Mouse (Mus musculus): ENCODE measurements at regions not wholly inside any gene's neighbourhood (a gene's known extent, or its start where the extent isn't known, plus 50 kb on each side); places are given as distances from the start of the nearest gene placed in this dataset.
A peak's percentile ranks its signal among the peaks of the same experiment; 100 is the strongest.

GRCm38 (mm10) chr12:25795092-25795491 is 620.0 kb downstream of the Rnf144a start:
- Histone ChIP-seq H3K4me3 (ENCODE audit: low read depth, low read length) (no peak overlapping the region), H3K9me3 (ENCODE audit: low read length) (no peaks in the 10 kb centered on the region), H3K27me3 (replicated peaks; ENCODE audit: insufficient read depth, low read length) (no peaks in the 10 kb centered on the region), H3K4me1 (ENCODE audit: insufficient read depth, low read depth, low read length) (peaks cover 2% of the 10 kb centered on the region; the same call in 1 of the 2 replicates), H3K4me2 (replicated peaks; ENCODE audit: low read depth, low read length) (no peak overlapping the region), H3K9ac (replicated peaks; ENCODE audit: low read depth) (no peak overlapping the region), H3K36me3 (ENCODE audit: insufficient read depth, low read length) (no peaks in the 10 kb centered on the region), H3K27ac (ENCODE audit: low read length) (no peak overlapping the region)
- 33% methylated on average over 2 of the region's 2 CpGs for WGBS
- TF ChIP-seq CTCF (IDR thresholded peaks at IDR 0.05) (no peak), EP300 (IDR thresholded peaks at IDR 0.05) (no peak)
- ATAC-seq: peak; percentile 31
- DNase-seq (ENCODE audit: low spot score): peak; percentile 43

- Histone ChIP-seq H3K4me3 (ENCODE audit: low read depth, low read length) (no peak overlapping the region), H3K27me3 (replicated peaks; ENCODE audit: insufficient read depth, low read length) (no peaks in the 10 kb centered on the region), H3K36me3 (ENCODE audit: insufficient read depth, low read length) (no peaks in the 10 kb centered on the region), H3K9ac (replicated peaks; ENCODE audit: low read depth) (no peak overlapping the region), H3K4me1 (ENCODE audit: insufficient read depth, low read depth, low read length) (peaks cover 2% of the 10 kb centered on the region; the same call in 1 of the 2 replicates), H3K27ac (ENCODE audit: low read length) (no peak overlapping the region), H3K9me3 (ENCODE audit: low read length) (no peaks in the 10 kb centered on the region), H3K4me2 (replicated peaks; ENCODE audit: low read depth, low read length) (no peak overlapping the region)
- DNase-seq (ENCODE audit: low spot score) (no peak), ATAC-seq (no peak)
- TF ChIP-seq EP300 (IDR thresholded peaks at IDR 0.05): no peak
- TF ChIP-seq CTCF (IDR thresholded peaks at IDR 0.05): no peak
- 22% methylated on average over 2 of the region's 2 CpGs for WGBS
These were observed 620.5 kb downstream of the Rnf144a start for GRCm38 (mm10) chr12:25794571-25794970.

- Histone ChIP-seq H3K4me1 (ENCODE audit: insufficient read depth, low read depth, low read length) (peaks cover 2% of the 10 kb centered on the region; the same call in 1 of the 2 replicates), H3K36me3 (ENCODE audit: insufficient read depth, low read length) (no peaks in the 10 kb centered on the region), H3K9me3 (ENCODE audit: low read length) (no peaks in the 10 kb centered on the region), H3K27ac (ENCODE audit: low read length) (no peak overlapping the region), H3K9ac (replicated peaks; ENCODE audit: low read depth) (no peak overlapping the region), H3K27me3 (replicated peaks; ENCODE audit: insufficient read depth, low read length) (no peaks in the 10 kb centered on the region), H3K4me3 (ENCODE audit: low read depth, low read length) (no peak overlapping the region), H3K4me2 (replicated peaks; ENCODE audit: low read depth, low read length) (no peak overlapping the region)
- DNase-seq (ENCODE audit: low spot score) (peak; percentile 44), ATAC-seq (no peak)
- TF ChIP-seq CTCF (IDR thresholded peaks at IDR 0.05) (no peak), EP300 (IDR thresholded peaks at IDR 0.05) (no peak)
- 67% methylated on average over 2 of the region's 2 CpGs for WGBS
These were observed 622.4 kb downstream of the Rnf144a start for GRCm38 (mm10) chr12:25792571-25793075.

DNA sequence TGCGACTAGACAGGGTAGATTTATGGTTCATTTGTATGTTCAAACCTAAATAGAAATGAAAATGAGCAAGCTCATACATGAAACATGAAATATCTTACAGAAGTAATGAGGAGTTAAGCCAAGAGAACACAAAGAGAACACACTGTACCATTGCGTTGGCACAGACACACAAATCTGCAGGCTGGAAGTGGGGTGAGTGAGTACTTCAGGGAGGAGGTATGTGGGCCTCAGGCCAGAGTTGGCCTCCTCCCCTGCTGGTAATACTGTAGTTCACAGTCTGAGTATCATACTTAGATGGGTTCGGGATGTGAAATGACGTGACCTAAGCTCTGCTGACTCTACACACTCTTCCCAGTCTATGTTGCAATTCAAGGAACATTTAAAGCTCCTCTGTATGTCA is 624.1 kb downstream of the Rnf144a start:
- Histone ChIP-seq H3K9me3 (ENCODE audit: low read length) (no peaks in the 10 kb centered on the region), H3K27me3 (replicated peaks; ENCODE audit: insufficient read depth, low read length) (no peaks in the 10 kb centered on the region), H3K36me3 (ENCODE audit: insufficient read depth, low read length) (no peaks in the 10 kb centered on the region), H3K4me2 (replicated peaks; ENCODE audit: low read depth, low read length) (no peak overlapping the region), H3K4me1 (ENCODE audit: insufficient read depth, low read depth, low read length) (peaks cover 2% of the 10 kb centered on the region; the same call in 1 of the 2 replicates), H3K4me3 (ENCODE audit: low read depth, low read length) (no peak overlapping the region), H3K9ac (replicated peaks; ENCODE audit: low read depth) (no peak overlapping the region), H3K27ac (ENCODE audit: low read length) (peak overlapping the region; percentile 68)
- WGBS: 46% methylated on average over 4 of the region's 4 CpGs
- DNase-seq (ENCODE audit: low spot score) (peak; percentile 89), ATAC-seq (peak; percentile 94)
- TF ChIP-seq EP300 (IDR thresholded peaks at IDR 0.05) (peak; percentile 98), CTCF (IDR thresholded peaks at IDR 0.05) (peak; percentile 44)

DNA sequence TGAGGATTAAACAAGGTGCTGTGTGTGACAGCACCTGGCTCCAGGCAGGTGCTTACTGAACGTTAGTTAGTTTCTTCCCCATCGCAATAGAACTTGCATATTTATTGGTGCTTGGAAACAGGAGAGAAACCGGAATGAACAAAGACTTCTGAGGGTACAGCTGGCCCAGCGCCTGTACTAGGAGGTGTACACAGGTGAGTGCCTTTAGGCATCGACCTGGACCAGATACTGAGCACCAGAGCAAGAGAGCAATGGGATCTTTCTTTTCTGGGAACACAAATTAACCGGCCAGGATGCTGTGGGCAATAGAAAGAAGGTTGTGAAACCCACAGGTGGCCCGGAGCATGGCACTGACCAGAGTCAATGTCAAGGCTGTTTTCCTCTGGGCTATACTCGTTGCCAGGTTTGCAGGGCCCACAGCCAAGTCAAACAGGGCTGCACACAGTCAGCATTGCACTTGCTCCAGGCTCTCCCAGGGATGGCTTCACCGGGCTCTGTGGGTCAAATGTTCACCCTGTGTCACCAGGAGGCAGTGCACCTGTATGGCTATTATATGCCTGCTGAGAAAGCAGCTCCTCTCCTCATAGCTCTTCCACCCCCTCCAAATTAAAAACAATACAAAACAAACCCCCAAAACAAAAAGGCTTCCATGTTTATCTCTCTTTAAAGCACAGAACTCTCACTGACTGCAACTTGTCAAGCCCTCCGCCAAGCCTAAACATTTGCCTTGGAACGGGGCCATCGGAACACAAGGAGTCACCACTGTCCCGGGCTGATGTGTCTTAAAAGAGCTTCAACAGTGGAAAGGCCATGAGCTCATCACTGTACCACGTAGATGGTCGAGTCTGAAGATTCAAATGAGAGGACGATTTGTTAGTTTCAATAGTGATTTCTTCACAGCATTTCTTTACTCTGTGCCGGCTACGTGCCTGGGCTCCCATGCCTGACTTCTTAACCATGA is 629.1 kb downstream of the Rnf144a start:
- no peak overlapping the region for H3K4me2 ChIP-seq (replicated peaks; ENCODE audit: low read depth, low read length)
- peak; percentile 58 for DNase-seq (ENCODE audit: low spot score)
- no peaks in the 10 kb centered on the region; the same call in 1 of the 2 replicates for H3K4me1 ChIP-seq (ENCODE audit: insufficient read depth, low read depth, low read length)
- no peak; the same call in 1 of the 2 replicates for TF ChIP-seq CTCF (IDR thresholded peaks at IDR 0.05)
- TF ChIP-seq EP300 (IDR thresholded peaks at IDR 0.05): no peak
- peak; percentile 72 for ATAC-seq
- H3K36me3 ChIP-seq (ENCODE audit: insufficient read depth, low read length): no peaks in the 10 kb centered on the region
- H3K27me3 ChIP-seq (replicated peaks; ENCODE audit: insufficient read depth, low read length): no peaks in the 10 kb centered on the region
- H3K9ac ChIP-seq (replicated peaks; ENCODE audit: low read depth): no peak overlapping the region
- WGBS: 44% methylated on average over 18 of the region's 18 CpGs
- no peak overlapping the region for H3K4me3 ChIP-seq (ENCODE audit: low read depth, low read length)
- H3K27ac ChIP-seq (ENCODE audit: low read length): no peak overlapping the region
- no peaks in the 10 kb centered on the region for H3K9me3 ChIP-seq (ENCODE audit: low read length)

DNA sequence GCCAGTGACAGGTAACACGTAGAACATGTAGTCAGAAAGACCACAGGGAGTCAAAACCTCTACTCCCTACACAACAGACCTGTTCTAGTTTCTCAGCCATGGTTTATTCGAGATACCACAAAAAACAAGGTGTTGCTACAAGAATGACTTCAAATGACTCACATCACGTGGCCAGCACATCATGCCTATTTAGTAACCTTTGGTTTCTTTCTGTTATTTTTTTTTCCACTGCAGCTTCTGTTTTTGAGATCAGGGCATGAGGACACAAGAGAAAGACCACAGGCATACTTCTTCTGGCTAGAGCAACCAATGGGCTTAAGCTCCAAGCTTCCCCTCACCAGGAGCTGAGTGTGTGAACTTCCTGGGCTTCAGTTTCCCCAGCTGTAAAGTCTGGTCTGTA is 630.7 kb downstream of the Rnf144a start:
- WGBS: 81% methylated on average over 3 of the region's 3 CpGs
- ATAC-seq (no peak), DNase-seq (ENCODE audit: low spot score) (no peak)
- no peaks in the 10 kb centered on the region for H3K27me3 ChIP-seq (replicated peaks; ENCODE audit: insufficient read depth, low read length)
- no peaks in the 10 kb centered on the region for H3K9me3 ChIP-seq (ENCODE audit: low read length)
- no peak overlapping the region for H3K9ac ChIP-seq (replicated peaks; ENCODE audit: low read depth)
- H3K27ac ChIP-seq (ENCODE audit: low read length): no peak overlapping the region
- no peak overlapping the region for H3K4me2 ChIP-seq (replicated peaks; ENCODE audit: low read depth, low read length)
- TF ChIP-seq CTCF (IDR thresholded peaks at IDR 0.05) (no peak), EP300 (IDR thresholded peaks at IDR 0.05) (no peak)
- H3K4me1 ChIP-seq (ENCODE audit: insufficient read depth, low read depth, low read length): no peaks in the 10 kb centered on the region; the same call in 1 of the 2 replicates
- no peak overlapping the region for H3K4me3 ChIP-seq (ENCODE audit: low read depth, low read length)
- no peaks in the 10 kb centered on the region for H3K36me3 ChIP-seq (ENCODE audit: insufficient read depth, low read length)

Data from lung, postnatal 0 days (tissue).